Mouse (Mus musculus) heart, postnatal 25 days (tissue): ENCODE measurements at regions not wholly inside any gene's neighbourhood (a gene's known extent, or its start where the extent isn't known, plus 50 kb on each side); places are given as distances from the start of the nearest gene placed in this dataset.
"Not testable (repeated sequence)": the region's sequence is repeated elsewhere in the genome, so short reads cannot be mapped to it uniquely, and the experiment has no call there.

Experiments used
- DNase-seq: peaks from one replicate; pipeline ENCODE4 v3.0.0; 2022; ENCODE audit warnings: low spot score
- intact Hi-C: fragments of 180-260 bp; cut with DNase I; formaldehyde crosslinking; loops from one replicate; pipeline ENCODE4 v1.15.1; 2025

GRCm38 (mm10) chr3:60798461-60798860 lies 204.1 kb upstream of the P2ry1 start:
- intact Hi-C loops: no loop called here
- no peak for DNase-seq

GRCm38 (mm10) chr3:60798862-60799261 lies 203.7 kb upstream of the P2ry1 start:
- intact Hi-C loops: no loop called here

GRCm38 (mm10) chr3:60804711-60805293 lies 197.8 kb upstream of the P2ry1 start:
- no peak for DNase-seq
- intact Hi-C loops: no loop called here

More at GRCm38 (mm10) chr3:60798862-60799261, 203.7 kb upstream of the P2ry1 start:
- no peak for DNase-seq

GRCm38 (mm10) chr3:60811924-60812323 lies 190.7 kb upstream of the P2ry1 start:
- DNase-seq: no peak
- intact Hi-C loops: no loop called here

- DNase-seq: no peak
- intact Hi-C loops: no loop called here
Measured at GRCm38 (mm10) chr3:60813485-60813884, 189.1 kb upstream of the P2ry1 start.

- DNase-seq: no peak
- intact Hi-C loops: no loop called here
Measured at GRCm38 (mm10) chr3:60819684-60820281, 182.8 kb upstream of the P2ry1 start.

- intact Hi-C loops: no loop called here
- DNase-seq: no peak
Measured at GRCm38 (mm10) chr3:60821463-60821862, 181.1 kb upstream of the P2ry1 start.

- no peak for DNase-seq
- intact Hi-C loops: no loop called here
Measured at GRCm38 (mm10) chr3:60826759-60827158, 175.8 kb upstream of the P2ry1 start.

- DNase-seq: no peak
- intact Hi-C loops: no loop called here
Measured at GRCm38 (mm10) chr3:60832385-60832784, 170.2 kb upstream of the P2ry1 start.

- intact Hi-C loops: no loop called here
- DNase-seq: no peak
Measured at GRCm38 (mm10) chr3:60841895-60842294, 160.7 kb upstream of the P2ry1 start.

GRCm38 (mm10) chr3:60845293-60845692 lies 157.3 kb upstream of the P2ry1 start:
- intact Hi-C loops: no loop called here
- no peak for DNase-seq

GRCm38 (mm10) chr3:60848437-60848836 lies 154.2 kb upstream of the P2ry1 start:
- intact Hi-C loops: no loop called here
- no peak for DNase-seq

- no peak for DNase-seq
Measured at GRCm38 (mm10) chr3:60853773-60854172, 148.8 kb upstream of the P2ry1 start.

GRCm38 (mm10) chr3:60855734-60856133 lies 146.9 kb upstream of the P2ry1 start:
- intact Hi-C loops: no loop called here
- no peak for DNase-seq

More at GRCm38 (mm10) chr3:60853773-60854172, 148.8 kb upstream of the P2ry1 start:
- intact Hi-C loops: no loop called here

- DNase-seq: no peak
- intact Hi-C loops: no loop called here
Measured at GRCm38 (mm10) chr3:60858474-60859118, 144.0 kb upstream of the P2ry1 start.

- no peak for DNase-seq
- intact Hi-C loops: no loop called here
Measured at GRCm38 (mm10) chr3:60859119-60859515, 143.5 kb upstream of the P2ry1 start.

GRCm38 (mm10) chr3:60876858-60877257 lies 125.7 kb upstream of the P2ry1 start:
- intact Hi-C loops, DNase-seq: not testable (repeated sequence)

GRCm38 (mm10) chr3:60878880-60879279 lies 123.7 kb upstream of the P2ry1 start:
- intact Hi-C loops: no loop called here
- DNase-seq: no peak

GRCm38 (mm10) chr3:60884027-60884426 lies 118.6 kb upstream of the P2ry1 start:
- DNase-seq: no peak
- intact Hi-C loops: no loop called here

GRCm38 (mm10) chr3:60889191-60889861 lies 113.3 kb upstream of the P2ry1 start:
- intact Hi-C loops: no loop called here
- no peak for DNase-seq
